Mouse (Mus musculus) skeletal muscle tissue, adult 2 months (tissue): ENCODE data around the gene Mrpl43.

ENCODE experiments used
- DNase-seq: peaks from one replicate; pipeline ENCODE4 v3.0.0-alpha.2; 2012; ENCODE audit warnings: low read depth, low spot score

Gene Mrpl43

DNA sequence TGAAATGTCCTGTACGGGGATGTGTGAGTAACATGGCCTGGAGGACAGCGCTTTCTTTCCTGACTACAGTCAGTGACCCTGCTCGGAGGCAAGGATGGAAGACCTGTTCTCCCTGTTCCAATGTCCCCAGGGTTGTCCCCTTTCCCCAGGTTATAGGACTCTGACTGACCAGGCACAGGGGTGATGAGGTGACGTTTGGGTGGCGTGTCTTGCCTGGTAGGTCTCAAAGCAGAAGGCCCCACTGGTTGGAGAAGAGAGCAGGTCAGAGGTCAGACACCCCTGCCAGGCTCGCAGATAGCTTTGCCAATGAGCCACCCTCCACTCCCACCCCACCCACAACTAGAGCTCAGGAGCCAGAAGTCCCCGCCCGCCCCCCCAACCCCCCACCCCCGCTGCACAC lies 23.3 kb upstream of the Mrpl43 start:
- DNase-seq = no peak

DNA sequence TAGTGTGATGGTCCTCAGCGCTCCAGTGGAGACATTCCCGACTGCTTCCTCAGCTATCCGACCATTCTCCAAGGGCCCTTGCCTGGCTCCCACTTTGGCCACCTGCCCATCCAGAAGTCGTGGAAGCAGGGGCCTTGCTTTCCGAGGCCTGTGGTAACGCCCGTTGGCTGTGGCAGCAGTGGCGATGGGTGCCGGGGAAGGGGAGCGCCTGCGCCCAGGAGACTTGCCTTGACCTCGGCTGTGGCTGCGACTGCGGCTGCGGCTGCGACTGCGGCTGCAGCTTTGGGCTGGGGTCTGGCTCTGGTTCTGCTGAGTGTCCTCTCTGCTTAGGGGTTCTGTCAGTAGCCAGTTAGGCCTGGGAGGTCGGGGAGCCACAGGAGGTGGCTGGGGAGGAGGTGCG lies 22.5 kb upstream of the Mrpl43 start:
- DNase-seq = no peak

DNA sequence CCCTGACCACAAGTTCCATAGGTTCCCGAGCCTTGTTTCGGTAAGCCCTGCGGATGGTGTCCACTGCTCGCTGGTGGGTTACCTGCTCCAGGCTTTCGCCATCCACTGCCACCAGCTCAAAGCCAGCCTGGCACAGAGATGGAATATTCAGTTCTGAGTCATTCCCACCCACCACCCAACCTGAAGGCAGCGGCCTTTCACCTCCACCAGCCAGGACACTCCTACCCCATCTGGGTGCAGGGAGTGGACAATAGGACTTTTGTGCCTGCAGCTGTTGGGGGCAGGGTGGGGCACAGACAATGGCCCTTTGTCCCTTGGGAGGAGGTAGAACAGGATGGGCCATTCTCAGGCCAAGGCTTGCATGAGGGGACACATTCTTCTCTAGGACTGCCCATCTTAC lies 21.6 kb upstream of the Mrpl43 start:
- DNase-seq = no peak

DNA sequence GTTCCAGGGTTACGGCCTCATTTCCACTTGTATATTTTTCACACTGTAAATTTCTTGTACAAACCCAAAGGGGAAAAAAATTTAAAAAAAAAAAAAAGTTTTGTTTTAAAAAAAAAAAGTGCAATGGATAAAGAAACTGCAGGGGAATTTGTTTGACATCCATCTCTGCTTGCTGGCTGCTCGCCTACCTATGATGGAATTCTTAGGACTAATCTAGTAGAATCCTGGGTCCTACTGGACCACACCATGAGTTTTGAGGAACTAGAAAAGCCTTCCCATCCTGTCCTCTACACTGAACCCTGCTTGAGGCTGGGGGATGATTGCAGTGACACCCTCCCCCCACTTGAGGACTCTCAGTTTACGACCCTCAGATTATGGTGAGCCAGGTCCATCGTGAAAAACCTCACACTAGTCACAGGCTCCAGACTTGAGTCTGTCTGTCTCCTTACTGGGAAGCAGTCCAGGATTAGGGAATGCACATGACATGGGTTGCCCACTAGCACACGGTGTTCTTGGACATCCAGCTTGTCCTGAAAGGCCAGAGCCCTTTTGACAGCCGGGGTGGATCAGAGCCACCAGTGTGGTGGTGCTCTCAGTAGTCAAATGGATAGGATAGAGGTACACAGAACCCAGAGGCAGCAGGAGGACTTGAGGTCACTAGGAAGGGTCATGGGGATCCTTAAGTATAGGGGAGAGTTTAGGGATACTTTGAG lies 20.9 kb upstream of the Mrpl43 start:
- peak; percentile 87 for DNase-seq

DNA sequence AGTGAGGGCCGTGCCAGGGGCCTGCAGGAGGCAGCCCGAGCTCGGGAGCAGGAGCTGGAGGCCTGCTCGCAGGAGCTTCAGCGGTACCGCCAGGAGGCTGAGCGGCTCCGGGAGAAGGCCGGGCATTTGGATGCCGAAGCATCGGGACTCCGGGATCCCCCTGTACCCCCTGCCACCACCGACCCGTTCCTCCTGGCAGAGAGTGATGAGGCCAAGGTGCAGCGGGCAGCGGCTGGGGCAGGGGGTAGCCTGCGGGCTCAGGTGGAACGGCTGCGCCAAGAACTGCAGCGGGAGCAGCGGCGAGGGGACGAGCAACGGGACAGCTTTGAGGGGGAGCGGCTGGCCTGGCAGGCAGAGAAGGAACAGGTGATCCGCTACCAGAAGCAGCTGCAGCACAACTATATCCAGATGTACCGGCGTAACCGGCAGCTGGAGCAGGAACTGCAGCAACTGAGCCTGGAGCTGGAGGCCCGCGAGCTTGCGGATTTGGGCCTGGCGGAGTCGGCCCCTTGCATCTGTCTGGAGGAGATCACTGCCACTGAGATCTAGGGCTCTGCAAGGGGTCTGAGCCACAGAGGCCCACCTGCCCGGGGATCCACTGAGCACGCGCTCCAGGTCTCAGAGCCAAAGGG lies 19.8 kb upstream of the Mrpl43 start:
- DNase-seq = no peak

DNA sequence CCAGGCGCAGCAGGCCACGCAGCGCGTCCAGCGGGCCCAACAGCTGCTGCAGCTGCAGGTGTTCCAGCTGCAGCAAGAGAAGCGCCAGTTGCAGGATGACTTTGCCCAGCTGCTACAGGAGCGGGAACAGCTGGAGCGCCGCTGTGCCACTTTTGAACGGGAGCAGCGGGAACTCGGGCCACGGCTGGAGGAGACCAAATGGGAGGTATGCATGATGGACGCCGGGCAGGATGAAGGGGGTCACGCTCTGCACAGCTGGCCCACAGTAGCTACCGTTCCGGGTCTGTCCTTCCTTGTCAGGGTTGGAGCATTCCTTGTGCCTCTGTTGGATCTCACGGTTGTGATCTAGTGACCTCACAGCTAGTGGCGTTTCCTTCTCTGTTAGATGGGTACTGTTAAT lies 18.5 kb upstream of the Mrpl43 start:
- no peak for DNase-seq

DNA sequence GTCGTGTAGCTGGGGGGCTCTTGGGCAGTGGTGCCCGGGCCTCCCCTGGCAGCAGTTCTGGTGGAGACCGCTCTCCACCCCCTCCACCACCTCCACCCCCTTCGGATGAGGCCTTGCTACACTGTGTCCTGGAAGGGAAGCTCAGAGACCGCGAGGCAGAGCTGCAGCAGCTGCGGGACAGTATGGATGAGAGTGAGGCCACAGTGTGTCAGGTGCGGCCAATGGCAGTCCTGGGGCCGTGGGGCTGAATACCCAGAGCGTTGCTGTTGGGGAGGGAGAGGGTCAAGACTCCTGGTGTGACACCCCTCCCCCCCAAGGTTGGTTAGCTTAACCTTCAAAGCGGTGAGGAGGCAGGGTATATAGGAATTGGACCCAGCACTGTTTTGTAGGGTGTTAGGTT lies 17.8 kb upstream of the Mrpl43 start:
- DNase-seq = no peak

DNA sequence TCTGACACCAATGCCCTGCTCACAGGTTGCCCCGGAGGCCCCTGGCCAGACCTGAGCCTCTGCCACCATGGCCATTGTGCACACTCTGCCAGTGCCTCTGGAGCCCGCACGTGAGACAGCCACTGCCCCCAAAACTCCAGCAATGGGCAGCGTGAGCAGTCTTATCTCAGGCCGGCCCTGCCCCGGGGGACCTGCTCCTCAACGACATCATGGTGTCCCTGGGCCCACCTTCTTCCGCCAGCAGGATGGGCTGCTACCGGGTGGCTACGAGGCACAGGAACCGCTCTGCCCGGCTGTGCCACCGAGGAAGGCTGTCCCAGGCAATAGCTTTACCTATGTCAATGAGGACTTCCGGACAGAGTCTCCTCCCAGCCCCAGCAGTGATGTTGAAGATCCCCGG lies 15.1 kb upstream of the Mrpl43 start:
- DNase-seq = no peak

DNA sequence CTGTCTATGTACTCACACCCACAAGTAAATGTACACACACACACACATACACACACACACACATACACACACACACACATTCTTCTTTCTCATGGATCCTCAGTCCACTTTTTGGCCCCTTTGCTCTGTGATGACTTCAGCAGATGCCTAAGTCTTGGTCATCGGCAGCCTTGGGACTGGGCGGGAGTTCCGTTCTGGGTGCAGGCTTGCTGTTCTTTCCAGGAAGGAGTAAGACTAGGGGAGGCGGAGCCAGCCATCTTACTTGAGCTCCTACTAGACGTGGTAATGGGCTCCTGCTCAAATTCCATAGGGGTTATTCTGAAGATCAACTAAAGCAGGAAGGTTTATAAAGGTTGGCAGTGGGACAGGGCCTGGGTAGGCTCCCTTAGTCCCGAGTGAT lies 14.1 kb upstream of the Mrpl43 start:
- DNase-seq = peak; percentile 81

DNA sequence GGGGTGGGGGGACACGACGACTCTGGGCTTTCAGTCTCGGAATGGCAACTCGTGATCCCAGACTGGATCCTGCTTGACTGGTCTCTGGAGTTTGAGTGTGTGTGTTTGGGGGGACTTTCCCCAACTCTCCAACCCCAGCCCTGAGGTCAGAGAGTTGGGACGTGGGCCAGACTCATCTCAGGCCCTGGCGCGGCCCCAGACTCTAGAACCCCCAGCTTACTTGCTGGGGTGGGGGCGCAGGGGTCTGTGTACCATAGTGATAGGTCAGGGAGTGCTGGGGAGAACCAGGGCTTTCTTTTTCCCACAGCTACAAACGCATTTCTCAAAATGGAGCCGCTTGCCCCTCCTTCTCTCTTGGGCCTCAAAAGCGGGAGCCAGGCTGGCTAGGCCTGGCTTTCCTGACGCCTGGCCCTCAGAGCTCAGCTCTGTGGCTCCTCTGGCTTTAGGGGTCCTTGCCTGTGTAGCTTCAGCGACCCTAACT lies 12.1 kb upstream of the Mrpl43 start:
- no peak for DNase-seq

DNA sequence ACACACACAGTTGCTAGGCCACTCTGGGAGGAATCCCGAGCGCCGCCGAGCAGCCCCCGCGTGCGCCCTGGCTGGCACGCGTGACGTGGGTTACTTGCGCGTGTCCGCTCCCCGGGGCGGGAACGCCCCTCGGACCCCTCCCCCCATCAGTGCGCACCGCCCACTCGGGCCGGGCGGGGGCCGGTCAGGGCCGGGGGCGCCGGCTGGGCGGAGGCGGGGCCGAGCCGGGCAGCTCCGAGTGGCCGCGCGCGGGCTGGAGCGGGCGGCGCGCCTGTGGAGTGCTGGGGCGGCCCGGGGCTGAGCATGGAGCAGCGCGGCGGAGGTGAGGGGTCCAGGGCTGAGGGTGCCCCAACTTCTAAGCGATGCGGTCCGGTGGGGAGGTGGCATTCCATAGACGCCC lies 11.7 kb upstream of the Mrpl43 start:
- peak; percentile 81 for DNase-seq

DNA sequence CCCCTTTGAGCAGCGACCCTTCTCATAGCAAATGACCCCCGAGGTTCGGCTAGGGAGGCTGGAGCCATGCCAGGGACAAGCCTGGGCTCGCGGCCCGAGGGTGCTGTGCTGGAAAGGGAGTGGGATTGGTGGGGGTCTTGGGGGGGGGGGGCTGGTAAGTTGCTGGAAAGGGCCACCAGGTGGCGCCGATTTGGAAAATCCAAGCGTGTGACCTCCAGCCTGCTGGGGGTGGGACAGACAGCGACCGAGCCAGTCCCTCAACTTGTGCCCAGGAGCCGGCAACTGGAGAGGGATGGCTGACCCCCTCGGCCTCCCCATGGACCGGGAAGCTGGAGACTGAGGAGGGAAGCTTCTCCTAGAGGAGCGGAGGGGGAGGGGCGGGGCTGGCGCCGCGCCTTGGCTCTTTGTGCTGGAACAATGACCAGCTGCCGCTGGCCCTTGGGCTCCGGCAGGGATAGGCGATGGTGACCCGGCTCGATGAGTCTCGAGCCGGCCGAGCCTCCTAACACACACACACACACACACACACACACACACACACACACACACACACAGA lies 11.1 kb upstream of the Mrpl43 start:
- peak; percentile 87 for DNase-seq

DNA sequence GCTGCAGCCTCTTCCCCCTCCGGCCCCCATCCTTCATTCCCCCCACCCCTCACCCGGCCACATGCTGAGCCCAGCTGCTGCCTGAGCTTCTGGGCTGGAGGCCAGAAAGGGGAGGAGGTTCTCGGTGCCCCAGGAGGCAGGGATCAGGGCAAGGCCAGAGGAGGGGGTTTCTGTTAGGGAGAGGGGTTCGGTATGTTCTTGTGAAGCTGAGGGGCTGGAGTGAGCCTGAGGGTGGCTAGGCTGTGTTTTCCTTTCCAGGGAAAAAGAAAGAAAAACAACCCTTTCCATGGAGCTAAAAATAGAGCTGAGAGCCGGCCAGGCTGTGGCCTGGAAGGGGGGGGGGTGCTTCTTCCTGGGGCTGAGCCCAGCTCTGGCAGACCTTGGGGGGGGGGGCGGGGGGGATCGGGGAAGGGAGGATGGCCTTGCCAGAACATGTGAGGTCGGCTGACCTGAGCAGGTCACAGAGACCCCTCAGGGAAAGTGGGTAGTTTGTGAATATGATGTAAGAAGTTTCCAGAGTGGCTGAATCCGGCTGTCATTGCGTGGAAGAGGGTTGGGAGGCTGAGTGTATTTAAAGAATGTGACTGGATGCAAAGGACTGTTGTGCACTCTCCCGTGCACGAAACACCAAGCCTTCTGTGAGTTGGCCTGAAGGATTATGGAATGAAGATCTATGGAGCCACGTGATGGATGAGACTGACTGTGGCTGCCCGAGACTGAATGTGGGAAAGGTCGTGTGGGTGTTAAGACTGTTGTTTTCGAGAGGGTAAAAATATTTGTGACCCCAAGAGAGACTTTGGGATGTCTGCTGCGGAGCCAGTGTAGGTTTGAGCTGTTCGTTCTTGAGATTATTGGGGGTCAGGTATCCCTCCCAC lies 10.3 kb upstream of the Mrpl43 start:
- peak; percentile 86 for DNase-seq

DNA sequence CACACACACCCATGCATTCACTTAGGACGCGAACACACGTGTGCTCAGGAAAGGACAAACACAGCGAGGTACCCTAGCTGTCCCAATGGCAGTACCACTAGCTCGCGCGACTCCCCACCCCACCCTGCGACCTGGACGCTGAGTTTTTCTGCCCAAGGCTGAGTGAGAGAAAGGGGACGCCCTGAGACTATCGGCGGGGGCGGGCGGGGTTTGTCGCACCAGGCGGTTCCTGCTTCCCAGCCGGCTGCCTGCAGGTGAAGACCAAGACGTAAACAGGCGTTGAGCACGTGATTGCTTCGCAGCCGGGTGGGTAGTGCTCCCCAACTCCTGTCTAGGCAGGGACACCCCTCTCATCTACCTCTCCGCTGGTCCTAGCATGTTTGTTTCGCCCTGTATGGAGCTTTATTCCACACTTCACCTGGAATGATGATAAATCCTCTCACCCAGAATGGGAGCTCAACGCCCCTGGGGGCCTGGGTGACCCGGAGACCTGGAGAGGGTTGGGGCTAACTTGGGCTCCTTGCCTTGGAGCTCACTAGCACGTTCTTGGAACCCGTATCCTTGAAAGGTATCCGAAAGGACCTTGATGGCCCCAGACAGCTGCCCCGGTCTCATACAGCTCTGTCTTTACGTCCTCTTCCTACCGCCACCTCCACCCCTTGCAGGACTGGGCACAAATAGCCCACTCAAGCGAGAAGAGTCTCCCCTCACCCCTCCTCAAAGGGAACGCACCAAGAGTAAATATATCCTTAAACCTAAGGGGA lies 9.5 kb upstream of the Mrpl43 start:
- peak; percentile 72 for DNase-seq

DNA sequence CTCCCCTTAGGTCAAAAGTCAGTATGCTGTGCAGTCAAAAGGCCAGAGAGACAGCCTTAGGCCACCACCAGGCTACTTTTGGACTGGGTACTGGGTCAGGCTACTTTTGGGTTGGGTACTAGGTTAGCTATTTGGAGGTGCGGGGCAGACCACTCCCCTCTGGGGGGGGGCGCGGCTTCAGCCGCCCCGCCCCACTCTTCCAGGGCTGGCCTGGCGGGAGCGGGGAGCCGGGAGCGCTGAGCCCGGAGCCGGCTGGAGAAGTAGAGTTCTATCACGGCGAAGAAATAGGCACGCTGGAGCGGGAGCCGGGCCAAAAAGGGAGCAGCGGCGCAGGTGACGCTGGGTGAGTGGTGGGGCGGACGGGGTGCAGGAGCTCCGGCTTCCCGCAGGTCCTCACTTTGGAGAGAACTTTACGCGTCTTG lies 8.8 kb upstream of the Mrpl43 start:
- DNase-seq = no peak

DNA sequence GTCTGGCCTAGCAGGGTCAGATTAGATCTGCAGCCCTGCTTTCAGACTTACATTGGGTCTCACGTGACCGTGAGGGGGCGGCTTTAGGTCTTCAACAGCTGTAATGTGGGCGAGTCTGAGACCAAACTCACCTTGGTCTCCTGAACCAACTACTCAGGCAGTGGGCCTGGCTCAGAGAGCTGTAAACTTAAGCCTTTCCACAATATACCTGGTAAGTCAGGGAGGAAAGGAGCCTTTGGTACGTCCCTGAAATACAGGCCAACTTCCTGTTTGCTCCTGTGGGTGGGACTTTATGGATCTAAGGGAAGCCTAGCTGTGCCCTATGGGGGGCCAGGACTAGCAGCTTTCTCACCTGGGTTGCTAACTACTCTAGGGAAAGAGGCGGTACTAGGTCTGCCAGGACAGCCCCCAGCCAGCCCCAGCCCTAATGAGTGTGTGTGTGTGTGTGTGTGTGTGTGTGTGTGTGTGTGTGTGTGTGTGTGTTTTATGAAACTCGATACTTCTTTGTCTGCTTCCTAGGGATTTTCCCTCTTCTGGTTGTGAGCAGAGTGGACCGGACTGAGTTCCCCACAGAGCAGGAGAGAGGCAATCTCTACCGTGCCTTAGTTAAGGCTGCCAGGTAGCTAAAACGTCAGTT lies 8.2 kb upstream of the Mrpl43 start, which contains the start of gene Lzts2:
TSS of gene Lzts2 (plus strand) at position 80 of the 637 bp plus-strand sequence.
- DNase-seq = no peak

DNA sequence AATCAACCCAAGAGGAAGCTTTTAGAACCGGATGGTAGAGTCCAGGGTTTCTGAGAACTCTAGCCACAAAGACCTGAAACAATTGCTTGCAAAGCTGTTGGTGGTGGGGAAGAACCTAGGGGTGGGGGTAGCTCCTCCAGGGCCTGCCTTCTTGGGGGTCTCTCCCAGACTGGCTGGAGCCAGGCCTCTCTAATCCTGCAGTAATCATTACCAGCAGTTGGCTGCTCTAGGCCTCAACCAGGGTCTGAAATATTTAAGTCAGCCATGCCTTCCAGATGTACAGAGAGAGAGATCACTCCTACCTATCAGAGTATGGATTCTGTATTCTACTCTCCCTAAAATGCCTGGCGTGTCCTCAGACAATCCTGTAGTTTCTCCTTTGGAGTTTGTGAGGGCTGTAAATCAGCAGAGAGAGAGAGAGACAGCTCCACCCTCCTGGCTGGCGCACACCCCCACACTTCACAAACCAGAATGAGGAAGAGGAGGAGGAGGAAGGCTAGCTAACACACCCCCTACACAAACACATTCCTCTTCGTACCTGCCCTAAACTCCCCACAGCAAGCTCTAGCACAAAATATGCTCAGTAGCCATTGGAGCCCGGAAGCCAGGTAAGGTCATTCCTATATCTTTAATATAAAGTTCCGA lies 7.5 kb upstream of the Mrpl43 start:
- no peak for DNase-seq

DNA sequence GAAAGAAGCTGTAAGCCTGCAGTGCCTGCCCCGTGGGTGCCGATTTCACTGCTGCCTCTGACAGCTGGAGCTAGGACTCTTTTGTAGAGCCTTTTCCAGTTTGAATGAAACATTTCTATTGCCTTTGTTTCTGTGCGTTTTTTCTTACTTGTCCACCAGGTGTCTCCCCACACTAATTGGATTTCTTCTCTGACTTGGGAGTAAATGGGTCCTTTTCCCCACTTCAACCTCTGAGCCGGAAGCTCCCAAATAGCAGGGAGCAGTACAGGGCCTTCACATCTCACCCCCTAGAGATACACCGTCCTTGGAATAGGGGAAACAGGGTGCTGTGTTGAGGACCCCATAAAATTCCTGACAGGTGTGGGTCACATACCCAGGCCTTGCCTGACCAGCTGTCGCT lies 6.4 kb upstream of the Mrpl43 start:
- DNase-seq = no peak

DNA sequence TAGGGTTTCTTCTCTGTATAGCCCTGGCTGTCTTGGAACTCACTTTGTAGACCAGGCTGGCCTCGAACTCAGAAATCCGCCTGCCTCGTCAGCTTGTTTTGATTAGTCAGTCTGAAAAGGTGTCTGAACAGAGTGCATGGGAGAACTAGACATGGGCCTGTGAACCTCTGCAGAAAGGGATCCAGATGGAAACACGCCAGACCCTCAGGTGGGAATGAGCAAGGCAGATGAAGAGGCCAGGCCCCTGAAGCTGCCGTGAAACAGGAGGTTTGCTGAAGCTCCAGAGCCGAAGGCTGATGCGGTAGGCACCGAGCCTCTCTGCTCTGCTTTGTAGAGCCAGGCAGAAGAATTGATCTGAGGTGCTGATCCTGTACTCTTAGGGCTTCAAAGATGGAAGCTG lies 6.0 kb upstream of the Mrpl43 start:
- DNase-seq = no peak

DNA sequence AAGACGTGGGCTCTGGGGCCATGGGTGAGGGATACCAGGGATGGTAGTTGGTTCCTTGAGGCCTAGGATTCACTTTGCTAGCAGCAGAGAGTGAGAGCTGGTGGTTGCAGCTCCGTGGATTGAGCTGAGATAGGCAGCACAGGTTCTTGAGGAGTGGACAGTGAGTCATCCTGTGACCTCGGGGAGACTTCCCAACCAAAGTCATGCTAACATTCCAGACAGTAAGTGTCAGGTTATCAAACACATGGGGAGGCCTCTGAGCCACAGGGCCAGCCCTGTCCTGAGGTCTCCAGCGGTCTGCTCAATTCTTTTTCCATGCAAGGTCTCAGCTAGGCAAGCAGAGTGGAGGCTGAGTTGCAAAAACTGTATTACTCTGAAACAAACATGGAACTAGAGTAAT lies 4.4 kb upstream of the Mrpl43 start:
- DNase-seq = no peak
